Mouse (Mus musculus): ENCODE measurements at regions not wholly inside any gene's neighbourhood (a gene's known extent, or its start where the extent isn't known, plus 50 kb on each side); places are given as distances from the start of the nearest gene placed in this dataset.
A peak's percentile ranks its signal among the peaks of the same experiment; 100 is the strongest.

- DNase-seq = no peak
Measured at GRCm38 (mm10) chr10:122515698-122516097, 67.4 kb downstream of the Avpr1a start.

- DNase-seq = no peak
Measured at GRCm38 (mm10) chr10:122519274-122519790, 71.0 kb downstream of the Avpr1a start.

GRCm38 (mm10) chr10:122519981-122520380 lies 71.7 kb downstream of the Avpr1a start:
- DNase-seq = no peak

GRCm38 (mm10) chr10:122522631-122523030 lies 74.3 kb downstream of the Avpr1a start:
- no peak for DNase-seq

GRCm38 (mm10) chr10:122525360-122525759 lies 77.1 kb downstream of the Avpr1a start:
- no peak for DNase-seq

- no peak for DNase-seq
Measured at GRCm38 (mm10) chr10:122525807-122526206, 77.5 kb downstream of the Avpr1a start.

- no peak for DNase-seq
Measured at GRCm38 (mm10) chr10:122528222-122528621, 79.9 kb downstream of the Avpr1a start.

GRCm38 (mm10) chr10:122528973-122529703 lies 80.8 kb downstream of the Avpr1a start:
- no peak for DNase-seq

GRCm38 (mm10) chr10:122534714-122535113 lies 86.4 kb downstream of the Avpr1a start:
- no peak for DNase-seq

- no peak for DNase-seq
Measured at GRCm38 (mm10) chr10:122535137-122535536, 86.8 kb downstream of the Avpr1a start.

GRCm38 (mm10) chr10:122539655-122540054 lies 91.4 kb downstream of the Avpr1a start:
- DNase-seq = no peak

- no peak for DNase-seq
Measured at GRCm38 (mm10) chr10:122542573-122542972, 94.3 kb downstream of the Avpr1a start.

- DNase-seq = peak; percentile 14
Measured at GRCm38 (mm10) chr10:122544096-122544720, 95.9 kb downstream of the Avpr1a start.

GRCm38 (mm10) chr10:122545029-122545428 lies 96.7 kb downstream of the Avpr1a start:
- no peak for DNase-seq

GRCm38 (mm10) chr10:122551586-122551985 lies 103.3 kb downstream of the Avpr1a start:
- no peak for DNase-seq

- peak; percentile 43 for DNase-seq
Measured at GRCm38 (mm10) chr10:122553124-122553822, 105.0 kb downstream of the Avpr1a start.

- DNase-seq = no peak
Measured at GRCm38 (mm10) chr10:122553851-122554250, 105.6 kb downstream of the Avpr1a start.

GRCm38 (mm10) chr10:122558660-122559059 lies 110.4 kb downstream of the Avpr1a start:
- no peak for DNase-seq

- no peak for DNase-seq
Measured at GRCm38 (mm10) chr10:122560001-122560695, 111.8 kb downstream of the Avpr1a start.

GRCm38 (mm10) chr10:122561924-122562323 lies 113.6 kb downstream of the Avpr1a start:
- no peak for DNase-seq

- DNase-seq = no peak
Measured at GRCm38 (mm10) chr10:122562542-122562941, 114.2 kb downstream of the Avpr1a start.

GRCm38 (mm10) chr10:122563973-122564372 lies 114.6 kb upstream of the Ppm1h start:
- DNase-seq = no peak

- no peak for DNase-seq
Measured at GRCm38 (mm10) chr10:122564473-122564872, 114.1 kb upstream of the Ppm1h start.
